Mouse (Mus musculus) ES-CJ7 (cell line): ENCODE measurements around the gene Mrpl39.

Experiments
- DNase-seq: peaks from one replicate; pipeline ENCODE4 v3.0.0; 2011; ENCODE audit warnings: low read depth, low spot score

Gene Mrpl39

GRCm38 (mm10) chr16:84701041-84701440, 34.5 kb downstream of the Mrpl39 start:
- no peak for DNase-seq

- no peak for DNase-seq
These were observed 36.8 kb downstream of the Mrpl39 start for GRCm38 (mm10) chr16:84698708-84699107.

- DNase-seq = no peak
These were observed 39.4 kb downstream of the Mrpl39 start for GRCm38 (mm10) chr16:84696178-84696577.

- no peak for DNase-seq
These were observed 53.6 kb downstream of the Mrpl39 start for GRCm38 (mm10) chr16:84681991-84682390.

- no peak for DNase-seq
These were observed 54.8 kb downstream of the Mrpl39 start for GRCm38 (mm10) chr16:84680760-84681159.

- no peak for DNase-seq
These were observed 58.2 kb downstream of the Mrpl39 start for GRCm38 (mm10) chr16:84677292-84677691.
